Mouse (Mus musculus) kidney, postnatal 10 days (tissue): Measurements from ENCODE around the gene Slc13a2.
A peak's percentile ranks its signal among the peaks of the same experiment; 100 is the strongest.

Experiments used
- DNase-seq: peaks from one replicate; pipeline ENCODE4 v3.0.0; 2021; ENCODE audit warnings: mixed read lengths

Gene Slc13a2

DNA sequence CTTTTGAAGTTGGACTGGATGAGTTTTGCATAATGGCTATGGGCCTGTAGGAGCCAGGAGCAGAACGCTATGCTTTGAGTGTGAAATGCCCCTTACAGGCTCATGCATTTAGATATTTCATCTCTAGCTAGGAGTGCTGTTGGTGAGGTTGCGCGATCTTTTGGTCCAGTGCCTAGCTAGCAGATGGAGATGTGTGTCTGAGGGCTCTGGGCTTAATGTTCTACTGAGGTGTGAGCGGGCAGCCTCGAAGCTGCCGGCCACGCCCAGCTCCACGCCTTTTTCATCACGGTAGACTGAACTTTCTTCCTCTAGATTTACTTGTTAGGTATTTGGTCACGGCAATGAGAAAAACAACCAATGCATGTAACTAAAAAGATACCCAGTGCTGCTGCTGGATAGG lies 9.2 kb upstream of the Slc13a2 start:
- DNase-seq: peak; percentile 59

DNA sequence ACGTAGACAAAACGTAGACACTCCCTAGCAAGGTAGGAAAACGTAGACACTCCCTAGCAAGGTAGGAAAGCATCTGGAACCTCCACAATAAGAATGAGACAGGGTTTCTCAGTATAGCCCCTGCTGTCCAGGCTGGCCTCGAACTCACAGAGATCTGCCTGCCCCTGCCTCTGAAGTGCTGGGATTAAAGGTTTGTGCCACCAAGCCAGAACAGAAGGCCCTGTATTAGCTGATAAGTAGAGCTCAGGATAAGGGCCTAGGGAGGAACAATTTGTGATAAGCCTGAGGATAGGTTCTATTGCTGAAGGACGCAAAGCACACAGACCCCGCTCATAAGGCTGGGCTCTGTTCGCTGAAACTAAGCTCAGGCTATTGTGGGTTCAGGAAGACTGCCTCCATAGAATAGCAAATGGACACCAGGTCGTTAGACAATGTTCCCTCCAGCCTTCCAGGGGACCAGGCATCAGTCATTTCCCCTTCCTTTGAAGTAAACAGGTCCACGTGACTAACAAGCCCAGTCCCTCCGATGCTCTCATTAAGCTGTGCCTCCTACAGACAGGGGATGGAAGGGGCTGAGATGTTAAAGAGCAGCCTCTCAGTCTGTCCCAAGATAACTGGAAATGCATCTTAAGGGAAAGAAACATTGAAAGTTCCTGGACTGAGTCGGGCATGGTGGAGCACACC lies 8.3 kb upstream of the Slc13a2 start:
- no peak for DNase-seq

DNA sequence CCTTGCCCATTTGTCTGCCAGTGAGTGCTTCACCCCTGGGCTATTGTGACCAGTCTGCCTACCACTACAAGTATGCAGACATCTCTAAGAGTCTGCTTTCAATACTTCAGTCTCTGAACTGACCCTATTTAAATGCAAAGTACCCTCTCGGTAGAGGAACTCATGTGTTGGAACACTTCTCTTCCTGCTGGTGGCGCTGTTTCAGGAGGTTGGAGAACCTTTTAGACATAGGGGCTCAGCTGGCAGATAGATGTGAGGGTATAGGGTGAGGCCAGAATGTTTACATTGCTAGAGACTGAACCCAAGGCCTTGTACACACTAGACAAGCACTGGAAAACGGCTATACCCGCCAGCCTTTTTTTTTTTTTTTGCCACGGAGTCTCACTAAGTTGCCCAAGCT lies 6.3 kb upstream of the Slc13a2 start:
- DNase-seq: no peak

DNA sequence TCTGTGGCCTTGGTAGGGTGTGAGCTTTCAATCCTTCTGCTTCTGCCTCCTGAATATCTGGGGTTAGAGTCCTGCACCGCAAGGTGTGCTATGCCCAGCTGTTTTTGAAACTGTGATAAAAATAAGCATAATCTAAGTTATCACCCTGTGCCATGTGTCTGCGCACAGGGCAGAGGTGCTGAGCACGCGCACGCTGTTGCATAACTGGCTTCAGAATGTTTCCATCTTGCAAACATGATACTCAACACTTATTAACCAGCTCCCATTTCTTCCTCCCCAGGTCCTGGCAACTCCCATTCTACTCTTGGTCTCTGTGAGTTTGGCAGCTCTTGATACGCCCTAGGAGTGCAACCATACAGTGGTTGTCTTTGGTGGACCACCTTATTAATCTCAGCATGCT lies 5.6 kb upstream of the Slc13a2 start:
- peak; percentile 38 for DNase-seq

DNA sequence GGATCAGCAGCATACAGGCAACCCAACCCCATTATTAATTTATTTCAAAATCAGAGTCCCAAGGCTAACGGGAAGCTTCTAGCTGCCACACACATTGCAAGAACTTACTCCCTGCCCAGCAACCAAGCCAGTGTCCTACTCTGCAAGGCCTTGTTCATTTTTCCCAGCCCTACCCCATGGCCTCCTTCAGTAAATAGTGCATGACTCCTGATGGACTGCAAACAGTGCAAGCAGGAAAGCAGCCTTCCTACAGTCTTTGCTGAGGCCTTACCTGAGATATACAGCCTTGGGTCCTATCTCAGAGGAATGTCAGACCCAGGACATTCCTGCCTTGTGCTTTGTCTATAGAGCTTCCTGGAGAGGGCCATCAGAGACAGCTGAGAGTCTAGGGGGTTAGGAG lies 3.6 kb upstream of the Slc13a2 start:
- DNase-seq: no peak

DNA sequence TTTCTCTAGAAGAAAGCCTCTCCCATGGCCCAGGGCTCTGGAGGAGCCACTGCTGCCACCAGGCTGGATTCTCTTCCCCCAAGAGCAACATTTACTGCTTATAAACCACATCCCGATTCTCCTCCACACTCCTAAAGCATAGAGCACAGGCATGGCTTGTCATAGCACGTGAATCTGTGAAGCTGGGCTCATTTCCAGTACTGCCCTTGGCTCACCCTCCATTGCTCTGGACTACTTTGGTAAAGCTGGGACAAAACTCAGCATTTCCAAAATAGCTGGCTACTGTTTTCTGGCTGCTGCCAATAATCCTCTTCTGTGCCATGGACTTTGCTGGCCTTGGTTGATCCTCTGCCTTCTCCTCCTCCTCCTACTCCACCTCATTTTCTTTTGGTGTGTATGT lies 2.3 kb upstream of the Slc13a2 start:
- no peak for DNase-seq

DNA sequence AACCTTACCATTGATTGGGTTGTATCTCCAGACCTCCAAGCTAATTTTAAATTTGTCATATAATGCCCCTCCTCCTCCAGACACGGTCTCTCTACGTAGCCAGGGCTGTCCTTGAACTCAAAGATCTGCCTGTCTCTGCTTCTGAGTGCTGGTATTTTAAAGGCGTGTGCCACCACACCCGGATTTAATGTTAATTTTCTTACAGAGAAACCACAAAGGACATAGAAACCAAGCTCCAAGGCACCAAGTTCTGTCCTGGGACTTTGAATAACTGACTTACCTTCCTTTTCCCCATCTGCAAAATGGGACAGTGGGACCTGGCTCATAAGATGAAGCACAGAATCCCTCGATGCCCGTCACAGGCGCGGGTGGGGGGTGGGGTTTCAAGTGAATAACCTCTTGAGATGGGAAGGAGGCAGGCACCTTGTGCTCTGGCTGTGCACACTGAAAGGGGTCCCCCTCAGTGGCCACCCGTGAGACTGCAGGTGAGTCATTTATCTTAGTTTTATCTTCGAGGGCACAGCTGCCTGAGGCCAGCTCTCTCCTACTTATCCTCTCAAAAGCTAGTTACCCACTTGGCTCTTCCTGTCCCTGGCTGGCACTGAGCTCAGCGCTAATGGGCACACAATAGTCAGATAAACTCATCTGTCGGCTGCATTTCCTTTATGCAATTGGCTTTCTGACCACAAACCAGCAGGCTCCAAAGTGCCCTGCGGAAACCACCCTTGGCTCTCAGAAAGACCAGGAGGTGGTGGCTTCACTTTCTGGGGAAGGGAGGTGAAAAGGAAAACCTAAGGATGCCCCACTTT lies 612 bp downstream of the Slc13a2 start:
- no peak for DNase-seq

DNA sequence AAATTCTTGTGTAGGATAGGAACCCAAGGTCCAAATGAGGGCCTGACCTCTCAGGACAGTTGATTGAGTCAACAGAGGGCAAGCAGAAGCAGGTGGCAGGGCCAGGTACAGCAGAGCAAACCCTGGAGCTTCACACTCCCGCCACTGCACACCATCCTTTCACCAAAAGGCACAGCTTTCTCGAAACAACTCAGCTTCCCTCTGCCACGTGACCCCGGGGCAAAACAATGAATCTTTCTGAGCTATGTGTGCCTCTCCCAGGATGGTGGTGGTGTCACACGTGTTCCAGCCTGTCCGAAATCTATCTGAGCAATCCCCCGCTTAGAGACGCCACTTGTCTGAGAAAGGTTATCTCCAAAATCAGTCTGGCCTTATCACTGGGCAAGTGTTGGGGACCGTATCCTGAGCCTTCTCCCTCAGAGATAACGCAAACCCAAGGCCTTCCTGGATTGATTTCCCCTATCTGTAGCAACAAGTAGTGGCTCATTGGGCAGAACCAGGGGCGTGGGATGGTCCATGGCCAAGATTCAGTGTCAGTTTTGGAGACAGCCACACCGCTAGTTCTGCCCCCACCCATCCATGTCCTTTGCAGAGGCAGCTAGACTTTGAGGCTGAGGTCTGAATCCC lies 1.6 kb downstream of the Slc13a2 start:
- DNase-seq: no peak

DNA sequence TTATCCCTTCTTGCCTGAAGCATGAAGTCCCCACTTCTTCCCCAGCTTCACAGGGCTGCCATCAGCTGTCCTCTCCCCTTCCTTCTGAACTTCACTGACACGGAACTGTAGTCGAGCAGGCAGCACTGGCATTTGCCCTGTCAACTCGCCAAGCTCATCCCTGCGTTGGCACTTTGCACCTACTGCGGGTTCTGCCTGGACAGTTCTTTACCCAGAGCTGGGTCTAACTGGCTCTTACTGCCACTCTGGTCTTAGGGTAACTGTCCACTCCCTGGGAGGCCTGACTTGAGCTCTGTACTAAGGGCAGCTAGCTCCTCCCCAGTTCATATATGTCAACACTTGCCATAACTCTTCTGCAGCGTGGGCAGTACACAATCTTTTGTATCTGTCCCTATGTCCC lies 5.2 kb downstream of the Slc13a2 start:
- DNase-seq: peak; percentile 80

DNA sequence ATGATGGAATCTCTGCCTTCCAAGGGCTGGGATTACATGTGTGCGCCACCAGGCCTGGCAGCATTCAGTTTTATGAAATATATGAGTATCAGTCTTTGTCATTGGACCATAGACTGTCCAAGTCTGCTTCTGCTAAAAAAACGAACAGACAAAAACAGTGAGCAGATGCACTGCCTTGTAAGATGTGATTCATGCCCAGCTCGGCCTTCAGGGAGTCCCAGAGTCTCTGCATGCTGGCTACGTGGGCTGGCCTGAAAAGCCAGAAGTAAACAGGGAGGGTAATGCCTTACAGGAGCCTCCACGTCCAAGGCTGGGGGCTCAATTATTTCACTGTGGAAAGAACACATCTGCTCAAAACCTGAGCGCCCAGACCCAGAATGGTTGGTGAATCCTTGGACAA lies 9.2 kb downstream of the Slc13a2 start:
- DNase-seq: no peak

DNA sequence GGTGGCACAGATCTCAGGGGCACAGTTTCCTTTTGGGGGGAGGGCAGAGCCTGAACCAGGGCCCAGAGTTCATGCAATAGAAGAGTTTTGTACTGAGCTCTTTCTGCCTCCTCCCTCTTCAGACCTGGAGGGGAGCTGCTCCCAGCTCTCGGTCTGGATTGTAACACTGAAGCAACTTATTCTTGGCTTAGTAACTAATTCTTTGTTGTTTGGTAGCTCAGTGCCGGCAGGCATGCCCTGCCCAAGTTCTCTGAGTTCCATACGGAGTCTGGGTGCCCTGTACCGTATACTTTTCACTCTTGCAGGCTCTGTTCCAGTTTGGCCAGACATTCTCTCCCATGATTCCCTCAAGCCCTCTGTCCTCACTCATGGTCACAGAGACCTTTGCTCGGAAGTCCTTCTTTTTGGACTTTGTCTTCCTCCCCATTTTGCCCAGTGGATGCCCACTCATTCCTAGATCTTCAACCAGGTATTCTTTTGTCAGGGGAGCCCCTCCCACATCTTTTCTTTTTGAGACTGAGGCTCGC lies 9.6 kb downstream of the Slc13a2 start:
- DNase-seq: no peak

DNA sequence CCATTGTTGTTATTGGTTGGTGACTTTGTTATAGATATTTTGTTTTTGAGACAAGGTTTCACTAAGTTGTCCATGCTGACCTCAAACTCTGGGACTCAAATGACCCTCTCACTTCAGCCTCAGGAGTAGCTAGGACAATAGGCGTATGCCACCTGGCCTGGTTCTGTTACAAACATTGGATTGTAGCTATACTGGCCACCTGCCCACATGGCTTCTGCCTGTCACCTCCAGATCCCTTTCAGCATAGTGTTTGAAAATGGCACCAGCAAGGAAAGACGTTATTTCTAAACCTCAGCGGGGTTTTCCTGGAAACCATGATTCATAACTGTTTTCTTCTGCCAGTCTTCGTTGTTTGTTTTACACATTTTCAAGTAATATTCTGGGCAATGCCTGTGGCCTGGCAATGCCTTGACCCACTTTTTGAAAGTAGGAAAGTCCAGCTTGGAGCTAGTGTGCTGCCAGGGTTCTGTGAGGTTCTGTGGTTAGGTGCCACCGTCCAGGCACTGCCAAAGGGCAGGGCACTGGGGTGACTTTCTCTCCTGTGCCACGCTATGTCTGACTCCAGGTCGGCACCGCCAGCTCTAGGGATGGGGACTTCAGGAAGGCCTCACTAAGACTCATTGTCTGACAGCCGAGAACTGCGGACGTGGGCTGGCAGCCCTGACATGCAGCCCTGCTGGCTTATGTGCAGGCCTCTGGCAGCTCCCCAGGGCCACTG lies 10.3 kb downstream of the Slc13a2 start:
- DNase-seq: peak; percentile 42

DNA sequence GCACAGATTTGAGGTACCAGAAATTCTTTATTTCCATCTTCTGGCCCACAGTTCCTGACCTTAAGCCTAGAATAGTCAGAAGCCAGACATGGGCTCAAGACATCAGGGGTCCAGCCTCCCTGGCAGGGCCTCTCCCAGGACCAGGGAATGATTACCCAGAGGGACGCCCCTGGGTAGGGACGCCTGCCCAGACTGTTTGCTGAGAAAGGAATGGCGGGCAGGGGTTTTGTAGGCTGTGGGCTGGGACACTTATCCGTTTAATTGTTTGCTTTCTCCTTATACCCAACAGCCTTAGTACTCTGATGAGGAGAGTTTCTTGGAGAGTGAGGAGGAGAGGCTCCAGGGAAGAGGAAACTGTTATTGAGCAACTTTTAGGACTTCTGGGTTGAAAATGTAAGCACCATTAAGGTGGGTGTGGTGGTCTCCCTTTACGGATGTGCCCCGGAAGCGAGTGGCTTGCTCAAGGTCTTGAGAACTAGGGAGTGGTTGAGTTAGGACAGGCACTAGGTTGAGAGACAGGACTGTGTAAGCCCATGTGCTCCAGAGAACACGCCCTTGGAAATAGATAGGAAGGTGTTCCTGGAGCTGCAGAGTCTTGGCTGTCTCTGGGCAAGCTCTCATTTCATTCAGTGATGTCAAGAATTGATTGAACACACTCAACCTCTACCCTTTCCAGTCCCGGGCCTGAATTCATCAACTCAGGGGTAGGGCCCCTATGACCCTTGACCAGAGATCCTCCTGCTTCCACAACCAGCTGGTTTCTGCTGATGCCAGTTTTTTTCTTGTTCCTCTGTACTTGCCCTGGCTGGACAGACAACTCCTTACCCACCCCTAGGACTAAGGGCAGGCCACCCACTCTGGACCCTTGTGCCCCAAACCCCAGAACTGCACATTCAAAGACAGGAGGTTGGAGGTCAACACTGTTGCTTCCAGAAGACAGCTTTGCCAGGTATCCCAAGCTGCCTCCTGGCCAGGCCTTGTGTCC lies 13.5 kb downstream of the Slc13a2 start:
- no peak for DNase-seq

DNA sequence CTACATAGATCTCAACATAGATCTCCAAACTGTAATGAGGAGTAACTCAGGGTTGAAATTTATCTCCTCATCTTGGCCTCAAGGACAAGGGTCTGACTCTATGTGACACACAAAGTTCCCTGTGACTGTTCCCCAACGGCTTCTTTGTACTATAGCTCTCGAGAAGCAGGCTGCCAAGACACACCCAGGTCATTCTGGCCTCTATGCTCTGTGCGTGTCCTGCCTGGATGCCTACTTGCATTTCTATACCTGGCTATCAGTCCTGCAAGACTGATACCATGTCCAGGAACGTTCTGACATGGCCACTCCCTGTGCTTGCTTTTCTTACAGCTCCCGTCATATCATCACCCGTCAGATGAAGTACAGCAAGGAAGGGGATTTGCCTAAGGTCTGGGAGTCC lies 20.0 kb downstream of the Slc13a2 start:
- DNase-seq: no peak

DNA sequence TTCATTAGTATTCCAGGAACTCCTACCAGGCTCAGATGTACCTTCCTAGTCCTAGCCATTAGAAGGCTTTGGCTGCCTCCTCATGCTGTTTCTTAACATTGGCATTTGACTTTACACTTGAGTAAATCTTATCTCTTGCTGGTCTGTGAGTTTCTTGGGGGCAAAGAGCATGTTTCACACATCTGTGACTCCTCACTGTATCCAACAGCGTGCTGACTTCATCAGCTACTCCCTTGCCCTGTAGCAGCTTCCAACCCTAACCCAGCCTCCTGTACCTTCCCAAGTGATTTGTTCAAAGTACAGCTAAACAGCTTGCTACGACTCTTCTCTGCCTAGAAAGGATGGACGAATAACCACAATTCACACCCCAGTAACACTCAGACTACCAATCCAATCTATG lies 20.5 kb downstream of the Slc13a2 start:
- peak; percentile 30 for DNase-seq

DNA sequence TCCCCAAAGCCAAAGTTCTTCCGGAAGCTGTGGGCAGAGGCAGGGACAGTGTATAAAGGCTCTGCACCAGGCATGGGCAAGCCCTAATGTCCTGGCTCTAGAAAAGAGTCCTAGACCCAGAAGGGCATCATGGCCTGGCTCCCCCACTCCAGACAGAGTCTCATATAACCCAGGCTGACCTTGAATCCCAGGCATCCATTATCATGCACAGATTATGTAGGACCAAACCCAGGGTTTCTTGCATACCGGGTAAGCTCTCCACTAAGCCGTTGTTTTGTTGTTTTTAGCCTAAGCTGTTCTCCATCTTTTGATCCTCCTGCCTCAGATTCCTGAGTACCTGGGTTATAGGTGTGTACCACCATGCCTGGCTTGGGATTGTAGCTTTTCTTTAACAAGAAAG lies 21.1 kb downstream of the Slc13a2 start:
- DNase-seq: no peak

DNA sequence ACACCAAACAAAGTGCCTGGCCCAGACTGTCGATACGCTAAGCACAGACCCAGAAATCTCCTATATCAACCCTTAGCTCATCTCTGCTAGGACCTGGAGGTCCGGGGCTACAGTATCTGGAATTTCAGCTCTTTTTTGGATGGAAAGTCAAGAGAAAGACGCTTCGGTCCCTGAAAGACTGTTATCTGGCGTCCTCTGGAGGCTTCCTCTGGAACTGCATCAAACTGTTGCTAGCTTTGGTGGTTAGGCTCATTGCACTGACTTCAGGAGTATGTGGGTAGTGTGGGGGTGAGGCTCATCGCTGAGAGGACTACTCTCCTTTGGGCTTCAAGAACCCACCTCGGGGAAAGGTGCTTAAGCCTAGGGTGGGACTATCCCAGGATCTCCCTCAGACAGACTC lies 22.3 kb downstream of the Slc13a2 start:
- peak; percentile 88 for DNase-seq

DNA sequence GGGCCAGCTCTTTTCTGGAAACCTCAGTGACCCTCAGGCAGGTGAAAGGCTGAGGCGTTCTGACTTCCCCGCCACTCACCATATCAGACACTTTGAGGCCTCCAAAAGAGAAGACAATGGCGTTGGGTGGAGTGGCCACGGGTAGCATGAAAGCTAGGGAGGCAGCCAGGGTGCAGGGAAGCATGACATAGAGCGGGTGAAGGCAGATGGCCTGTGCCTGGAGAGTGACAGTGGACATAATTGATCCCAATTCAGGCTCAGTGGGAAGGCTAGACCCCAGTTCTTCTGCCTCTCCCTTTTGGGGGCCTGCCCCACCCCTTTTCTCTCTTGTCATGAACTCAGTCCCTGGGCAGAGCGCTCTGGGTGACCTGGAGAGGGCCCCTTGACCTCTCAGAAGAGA lies 23.8 kb downstream of the Slc13a2 start:
- DNase-seq: no peak

DNA sequence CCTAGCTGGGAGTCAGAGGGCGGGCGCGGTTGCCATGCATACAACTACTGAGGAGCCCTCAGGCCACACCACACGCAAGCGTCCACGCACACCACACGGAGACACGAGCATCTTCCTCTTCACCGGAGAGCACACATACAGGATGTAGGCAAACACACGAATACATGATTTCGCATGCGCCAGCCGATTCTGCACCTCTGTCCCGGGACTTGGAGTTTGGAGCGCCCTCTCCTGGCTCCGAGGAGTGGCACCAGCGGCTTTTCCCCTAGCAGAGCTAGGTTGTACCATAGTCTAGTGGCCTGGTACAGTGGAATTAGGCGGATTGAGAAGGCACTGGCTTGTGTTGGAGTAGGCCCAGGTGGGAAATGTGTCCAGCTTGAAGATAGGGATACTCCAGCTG lies 24.6 kb downstream of the Slc13a2 start:
- peak; percentile 86 for DNase-seq

DNA sequence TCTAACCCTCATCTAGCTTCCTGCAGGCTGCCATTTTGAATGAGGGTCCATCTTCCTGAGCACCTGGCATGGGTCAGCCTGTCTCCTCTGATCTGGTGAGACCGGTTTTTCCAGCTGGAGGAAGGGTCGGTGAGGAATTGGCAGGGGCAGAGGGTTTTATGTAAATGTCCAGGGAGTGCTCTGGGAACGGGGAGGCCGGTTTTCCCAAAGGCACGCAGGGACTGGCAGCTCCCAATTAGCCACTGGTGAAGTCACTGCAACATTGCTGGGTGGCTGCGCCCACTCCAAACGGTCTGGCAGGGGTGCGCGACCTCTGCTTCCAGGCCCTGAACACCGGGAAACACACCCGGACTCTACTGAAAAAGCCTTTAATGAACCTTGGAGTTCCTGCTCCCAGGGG lies 25.1 kb downstream of the Slc13a2 start:
- peak; percentile 47 for DNase-seq

DNA sequence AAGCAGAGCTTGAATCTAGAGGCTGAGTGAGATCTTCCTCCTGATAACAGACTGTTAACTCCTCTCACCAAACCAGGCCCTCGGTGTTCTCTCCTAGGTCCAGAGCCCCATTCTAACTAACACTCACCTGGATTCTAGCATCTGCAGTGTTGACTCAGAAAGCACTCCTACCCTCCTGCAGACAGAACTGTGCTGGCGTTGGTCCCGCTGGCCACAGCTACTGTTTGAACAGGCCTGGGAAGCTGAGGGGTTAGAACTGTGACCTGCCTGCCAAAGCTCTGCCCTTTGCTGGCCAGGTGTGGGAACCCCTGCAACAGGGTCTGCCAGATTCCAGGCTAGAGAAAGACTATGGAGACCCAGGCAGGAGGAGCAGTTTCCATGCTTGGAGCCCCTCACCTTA lies 29.3 kb downstream of the Slc13a2 start:
- no peak for DNase-seq

DNA sequence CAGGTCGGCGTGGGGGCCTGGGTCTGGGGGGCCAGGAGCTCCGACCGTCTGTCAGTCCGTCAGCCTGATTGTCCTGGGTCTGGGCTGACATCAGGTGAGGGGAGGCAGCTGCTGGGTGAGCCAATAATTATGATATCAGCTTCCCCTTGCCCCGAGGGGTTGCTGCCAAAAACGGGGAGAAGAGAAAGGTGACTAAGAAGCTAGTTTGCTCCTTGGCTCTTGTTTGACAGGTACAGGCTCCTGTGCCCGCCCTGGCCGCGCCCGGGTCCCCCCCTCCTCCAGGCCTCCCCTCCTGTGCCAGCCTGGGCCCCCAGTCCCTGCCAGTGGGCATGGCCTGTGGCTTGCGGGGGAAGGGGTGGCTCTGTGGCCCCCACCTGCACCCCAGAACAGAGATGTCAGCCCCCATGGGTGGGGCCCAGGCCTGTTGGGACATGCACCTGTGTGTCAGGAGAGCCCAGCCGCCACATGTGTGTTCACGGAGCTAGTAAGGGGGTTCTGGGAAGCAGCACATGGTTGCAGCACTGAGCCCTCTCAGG lies 35.4 kb downstream of the Slc13a2 start, which contains the start of gene Foxn1:
TSS of gene Foxn1 (minus strand) at position 51 of the 536 bp plus-strand sequence.
- no peak for DNase-seq
